Mouse (Mus musculus): ENCODE data around the gene Rybp.
A peak's percentile ranks its signal among the peaks of the same experiment; 100 is the strongest.

The Rybp gene

DNA sequence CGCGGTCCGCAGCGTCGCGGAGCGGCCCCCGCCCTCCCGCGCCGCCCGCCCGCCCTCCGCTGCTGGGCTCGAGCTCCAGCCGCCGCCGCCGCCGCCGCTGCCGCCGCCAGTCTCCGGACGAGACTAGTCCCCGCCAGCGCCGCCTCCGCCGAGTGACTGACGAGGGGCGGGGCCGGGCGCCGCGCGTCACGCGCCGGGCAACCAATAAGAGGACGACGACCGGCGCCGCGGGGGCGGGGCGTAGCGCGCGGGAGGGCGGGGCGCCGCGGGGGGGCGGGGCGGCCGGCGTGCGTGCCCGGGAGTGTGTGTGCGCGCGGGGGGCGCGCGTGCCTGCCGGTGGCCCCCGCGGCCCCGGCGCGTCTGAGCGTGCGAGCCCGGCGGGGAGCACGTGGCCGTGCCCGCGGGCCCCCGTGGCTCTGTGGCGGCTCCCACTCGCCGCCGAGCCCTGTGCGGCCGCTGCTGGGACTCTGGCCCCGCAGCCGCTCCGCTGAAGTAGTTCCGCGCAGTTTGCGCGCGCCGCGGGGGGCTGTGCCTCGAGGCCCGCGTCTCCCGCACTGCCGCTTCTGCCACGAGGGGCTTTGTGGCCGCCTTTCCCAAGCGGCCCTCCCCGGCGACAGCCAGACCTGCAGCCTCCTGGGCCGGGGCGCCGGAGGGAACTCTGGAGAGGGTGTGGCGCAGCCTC lies at the start of gene Rybp:
Gene Rybp, minus strand, starts transcription at position 152 of the 682 bp plus-strand sequence.
- peak; percentile 91 to 93 for DNase-seq

DNA sequence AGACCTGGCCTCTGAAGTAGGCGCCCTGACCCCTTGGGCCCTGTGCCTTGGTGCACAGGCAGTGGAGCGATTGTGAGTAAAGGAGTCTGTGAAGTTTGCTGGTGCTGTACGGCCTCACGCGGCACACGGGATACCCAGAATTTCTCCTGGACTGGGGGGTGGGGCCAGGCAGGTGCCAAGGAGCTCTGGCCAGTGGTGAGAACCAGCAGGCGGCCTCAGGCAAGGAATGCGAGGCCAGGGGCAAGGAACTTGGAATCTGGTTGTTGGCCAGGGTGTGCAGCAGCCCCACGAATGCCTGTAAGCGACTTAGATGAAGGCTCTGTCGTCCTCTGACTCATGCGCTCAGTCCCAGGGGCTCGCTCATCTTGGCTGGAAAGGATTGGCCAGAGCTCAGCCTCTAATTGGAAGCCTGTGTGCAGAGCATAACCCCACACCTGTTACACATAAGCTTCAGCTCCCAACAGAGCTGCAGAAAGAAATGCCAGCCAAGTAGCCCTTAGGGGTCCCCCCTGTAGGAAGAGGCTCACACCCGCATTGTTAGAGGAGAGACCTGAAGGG lies 49.4 kb upstream of the Rybp start:
- DNase-seq, result peak in 1 of 2 experiments; percentile 7

- DNase-seq, result no peak
Observed at GRCm38 (mm10) chr6:100335506-100336144, 48.3 kb upstream of the Rybp start.

- DNase-seq, result no peak
Observed at GRCm38 (mm10) chr6:100333745-100334144, 46.5 kb upstream of the Rybp start.

DNA sequence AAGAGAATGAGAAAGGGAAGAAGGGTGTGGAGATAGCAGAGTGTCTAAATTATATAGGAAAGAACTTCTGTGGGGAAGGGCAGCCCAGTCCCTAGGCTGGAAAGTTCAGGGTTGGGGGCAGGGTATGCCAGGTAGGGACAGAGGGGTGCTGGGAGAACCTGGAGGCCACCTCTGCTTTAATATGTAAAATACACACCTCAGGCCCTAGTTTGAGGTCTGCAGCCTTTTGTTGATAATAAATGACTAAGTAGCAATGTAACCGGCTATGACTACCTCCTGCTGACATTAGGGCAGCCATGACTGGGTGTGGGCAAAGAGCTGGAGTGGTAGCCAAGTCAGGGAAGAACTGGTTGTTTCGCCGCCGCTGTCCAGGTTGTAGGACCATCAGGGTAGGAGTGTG lies 45.2 kb upstream of the Rybp start:
- DNase-seq, result no peak

DNA sequence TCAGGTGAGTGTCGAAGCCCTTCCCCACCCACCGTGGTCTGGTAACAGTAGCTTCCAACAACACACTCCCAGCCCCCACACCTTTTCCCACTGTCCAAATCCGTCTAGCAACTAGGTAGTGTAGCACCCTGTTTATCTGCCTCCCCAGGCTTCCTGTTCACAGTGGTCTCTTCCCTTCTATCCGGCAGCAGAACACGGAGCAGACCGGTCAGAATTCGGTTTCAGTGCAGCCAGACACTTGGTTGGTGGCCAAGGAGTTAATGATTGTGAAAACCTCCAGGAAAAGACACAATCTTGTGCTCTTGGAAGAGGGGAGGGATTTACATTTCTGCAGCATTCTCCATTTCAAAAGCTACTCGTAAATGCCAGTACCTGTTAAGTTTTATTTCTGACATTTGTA lies 44.3 kb upstream of the Rybp start:
- peak; percentile 51 to 58 for DNase-seq

DNA sequence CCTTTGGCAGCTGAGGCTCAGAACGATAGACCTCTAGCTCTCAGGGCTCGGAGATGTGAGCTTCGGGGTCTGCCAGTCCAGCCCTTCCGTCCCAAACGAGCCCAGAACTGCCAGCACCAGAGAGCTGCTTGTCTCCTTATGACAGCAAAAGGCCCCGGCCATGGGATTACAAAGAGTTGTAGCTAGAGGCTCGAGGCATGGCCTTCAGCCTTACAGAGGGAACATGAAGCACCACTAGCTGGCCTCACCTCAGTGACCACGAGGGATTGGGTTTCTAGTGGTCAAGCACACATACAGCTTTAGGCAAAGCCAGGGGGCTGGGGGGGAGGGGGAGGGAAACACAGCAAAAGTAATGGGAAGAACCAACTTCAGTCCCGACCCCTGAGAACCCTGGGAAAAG lies 43.8 kb upstream of the Rybp start:
- no peak for DNase-seq

DNA sequence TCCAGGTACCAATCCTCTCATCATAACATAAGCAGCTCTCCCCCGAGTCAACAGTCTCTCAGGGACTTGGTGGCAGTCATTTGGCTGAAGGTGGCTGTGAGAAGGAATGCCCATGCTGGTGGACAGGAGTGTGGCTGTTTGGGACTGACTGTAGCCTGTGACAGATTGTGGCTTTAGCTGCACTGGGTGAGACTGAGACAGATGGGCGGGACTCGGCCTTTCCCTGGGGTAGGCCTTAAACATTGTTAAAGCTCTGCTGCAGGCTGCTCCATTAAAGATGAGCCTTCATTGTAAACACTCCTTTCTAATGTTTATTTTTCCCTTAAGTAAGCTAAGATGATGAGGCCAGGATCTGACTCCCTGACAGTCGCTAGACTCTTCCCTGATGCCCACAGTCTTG lies 42.3 kb upstream of the Rybp start:
- DNase-seq, result no peak

DNA sequence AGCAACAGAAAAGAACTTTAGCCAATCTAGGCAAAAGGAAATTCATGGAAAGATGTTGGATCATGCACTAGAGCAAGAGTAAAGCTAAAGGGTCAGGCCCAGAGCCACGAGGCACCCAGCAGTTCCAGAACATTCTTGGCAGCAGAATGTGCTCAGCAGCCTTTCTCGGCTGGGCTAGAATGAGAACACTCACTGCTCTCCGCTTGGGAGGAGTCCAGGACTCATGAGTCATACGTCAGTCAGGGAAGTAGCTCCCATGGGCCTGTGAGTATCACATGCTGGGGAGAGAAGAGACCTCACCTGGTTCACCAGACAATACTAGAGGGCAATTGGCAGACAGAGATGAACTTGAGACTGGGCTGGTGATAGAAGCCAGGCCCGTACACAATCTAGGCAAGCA lies 39.8 kb upstream of the Rybp start:
- peak; percentile 64 to 67 for DNase-seq

- DNase-seq, result peak; percentile 9 to 31
Observed at GRCm38 (mm10) chr6:100323756-100324430, 36.6 kb upstream of the Rybp start.

DNA sequence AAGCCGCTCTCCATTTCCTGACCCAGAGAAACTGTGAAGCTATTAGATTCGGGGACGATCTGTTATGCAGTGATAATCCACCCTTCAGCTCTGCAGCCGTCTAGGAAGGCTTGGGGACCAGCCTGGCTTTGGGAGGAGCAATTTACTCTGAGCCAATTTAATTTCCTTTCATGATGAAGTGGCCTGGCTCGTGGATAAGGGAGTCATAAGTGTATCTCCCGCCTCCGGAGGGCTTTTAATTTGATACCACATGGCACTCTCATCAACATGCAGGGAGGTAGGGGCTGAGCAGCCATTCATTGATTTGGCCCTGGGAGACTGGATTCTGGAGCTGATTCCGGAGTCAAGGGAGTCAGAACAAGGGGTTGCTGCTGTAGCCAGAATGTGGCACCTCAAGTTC lies 35.3 kb upstream of the Rybp start:
- no peak for DNase-seq

DNA sequence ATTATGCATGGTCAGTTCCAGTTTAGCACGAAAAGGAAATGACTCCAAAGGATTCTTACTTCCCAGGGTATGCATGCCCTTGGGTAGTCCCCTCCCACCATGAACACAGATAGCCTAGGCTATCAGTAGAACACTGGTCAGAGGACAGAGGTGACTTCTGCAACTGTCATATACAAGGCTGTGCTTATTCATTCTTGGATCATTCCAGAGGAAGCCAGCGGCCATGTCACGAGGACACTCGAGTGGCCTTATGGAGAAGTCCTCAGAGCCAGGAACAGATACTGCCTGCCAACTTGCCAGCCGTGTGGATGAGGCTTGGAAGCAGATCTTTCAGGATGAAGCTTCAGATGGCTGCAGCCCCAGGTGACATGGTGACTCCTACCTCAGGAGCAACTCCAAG lies 34.9 kb upstream of the Rybp start:
- DNase-seq, result no peak

- DNase-seq, result no peak
Observed at GRCm38 (mm10) chr6:100314201-100314600, 26.9 kb upstream of the Rybp start.

DNA sequence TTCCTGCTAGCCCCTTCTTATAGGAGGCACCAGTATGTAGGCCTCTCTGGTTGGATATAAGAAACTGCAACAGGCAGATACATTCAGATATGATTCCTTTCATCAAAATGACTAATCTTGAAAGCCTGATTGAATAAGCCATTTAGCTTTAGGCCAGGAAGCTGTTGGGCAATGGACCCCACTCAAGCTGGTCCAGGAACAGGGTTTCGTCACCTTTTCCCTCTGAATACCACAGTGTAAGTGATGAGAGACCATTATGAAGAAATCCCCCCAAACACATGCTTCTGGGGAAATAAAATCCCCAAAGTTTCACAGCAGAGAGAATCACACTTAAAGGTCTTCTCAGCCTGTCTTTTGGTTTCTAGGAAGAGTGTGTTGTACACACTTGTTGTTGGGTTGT lies 23.9 kb upstream of the Rybp start:
- DNase-seq, result no peak

GRCm38 (mm10) chr6:100304831-100305230 lies 17.5 kb upstream of the Rybp start:
- no peak for DNase-seq

DNA sequence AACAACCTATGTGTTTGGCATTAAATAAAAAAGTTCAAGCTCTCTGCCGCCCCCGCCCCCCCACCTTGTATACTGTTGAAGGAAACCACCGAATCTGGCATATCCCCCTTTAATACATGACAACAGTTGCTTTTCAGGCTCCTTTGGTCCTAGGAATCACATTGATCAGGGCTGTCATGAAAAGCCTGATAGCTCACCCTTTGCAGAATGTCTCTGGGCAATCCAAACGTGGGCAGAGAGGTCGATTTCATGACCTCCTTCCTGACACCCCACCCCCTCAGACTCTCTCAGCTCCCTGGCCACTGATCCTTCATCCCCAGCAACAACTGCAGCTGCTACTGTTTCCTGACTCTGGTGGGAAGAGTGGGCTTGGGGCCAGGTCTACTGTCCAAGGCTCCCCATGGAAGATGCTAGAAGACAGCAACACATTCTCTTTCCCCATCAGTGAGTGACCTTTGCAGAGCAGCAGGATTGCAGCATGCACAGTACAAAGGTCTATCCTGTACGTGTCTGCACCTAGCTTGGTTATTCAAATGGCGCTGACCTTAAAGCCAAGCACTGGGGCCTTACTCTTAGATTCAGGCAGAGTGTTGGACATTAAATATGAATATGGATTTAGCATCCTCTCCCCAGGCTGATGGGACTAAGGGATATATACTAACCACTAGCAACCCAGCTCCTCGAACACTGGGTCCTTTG lies 14.3 kb upstream of the Rybp start:
- no peak for DNase-seq

DNA sequence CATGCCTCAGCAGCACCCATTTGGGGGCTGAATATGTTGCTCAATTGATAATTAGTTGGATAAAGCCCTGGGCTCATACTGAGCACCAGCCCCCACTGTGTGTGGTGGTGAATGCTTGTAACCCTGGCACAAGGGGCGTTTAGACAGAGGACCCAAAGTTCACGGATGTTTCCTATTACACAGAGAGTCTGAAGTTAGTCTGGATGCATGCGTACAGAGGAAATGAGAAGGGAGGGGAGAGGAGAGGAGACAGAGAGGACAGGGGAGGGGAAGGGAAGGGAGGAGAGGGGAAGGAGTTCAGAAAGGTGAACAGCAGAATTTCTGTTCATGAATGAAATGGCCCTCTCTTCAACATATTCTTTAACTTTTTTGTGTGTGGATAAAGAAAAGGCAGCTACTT lies 13.5 kb upstream of the Rybp start:
- DNase-seq, result no peak

- DNase-seq, result peak in 1 of 2 experiments; percentile 16
Observed at GRCm38 (mm10) chr6:100298945-100299344, 11.7 kb upstream of the Rybp start.

GRCm38 (mm10) chr6:100297536-100297935 lies 10.3 kb upstream of the Rybp start:
- DNase-seq, result no peak

DNA sequence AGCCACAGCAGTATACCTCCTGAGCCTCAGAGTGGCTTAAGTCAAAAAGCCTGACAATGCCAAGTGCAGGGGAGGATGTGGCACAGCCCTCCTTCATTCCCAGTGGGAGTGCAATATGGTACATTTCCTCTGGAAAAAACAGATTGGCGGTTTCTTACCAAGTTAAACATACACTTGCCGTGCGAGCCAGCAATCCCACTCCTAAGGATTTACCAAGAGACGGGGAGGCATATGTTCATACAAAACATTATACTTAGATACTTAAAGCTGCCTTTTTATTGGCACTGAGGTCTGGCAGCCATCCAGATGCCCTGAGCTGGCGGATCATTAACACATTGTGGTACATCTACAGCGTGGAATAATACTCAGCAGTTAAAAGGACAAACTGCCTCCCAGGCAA lies 5.1 kb upstream of the Rybp start:
- no peak for DNase-seq

GRCm38 (mm10) chr6:100289058-100289457 lies 1.8 kb upstream of the Rybp start:
- no peak for DNase-seq

DNA sequence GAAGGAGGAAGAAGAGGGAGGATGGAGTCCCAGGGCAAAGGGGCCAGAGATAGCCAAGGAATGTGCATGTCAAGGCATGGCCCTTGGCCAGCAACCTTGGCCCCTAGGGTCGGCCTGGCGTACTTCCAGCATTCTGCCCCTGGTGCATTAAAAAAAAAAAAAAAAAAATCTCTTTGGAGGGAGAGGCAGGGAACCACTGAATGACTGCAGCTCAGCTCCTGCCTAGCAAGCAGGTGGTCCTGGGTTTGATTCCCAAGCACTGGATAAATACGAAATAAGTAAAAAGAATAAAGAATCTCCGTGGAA lies 1.4 kb upstream of the Rybp start:
- peak in 1 of 2 experiments; percentile 13 for DNase-seq

DNA sequence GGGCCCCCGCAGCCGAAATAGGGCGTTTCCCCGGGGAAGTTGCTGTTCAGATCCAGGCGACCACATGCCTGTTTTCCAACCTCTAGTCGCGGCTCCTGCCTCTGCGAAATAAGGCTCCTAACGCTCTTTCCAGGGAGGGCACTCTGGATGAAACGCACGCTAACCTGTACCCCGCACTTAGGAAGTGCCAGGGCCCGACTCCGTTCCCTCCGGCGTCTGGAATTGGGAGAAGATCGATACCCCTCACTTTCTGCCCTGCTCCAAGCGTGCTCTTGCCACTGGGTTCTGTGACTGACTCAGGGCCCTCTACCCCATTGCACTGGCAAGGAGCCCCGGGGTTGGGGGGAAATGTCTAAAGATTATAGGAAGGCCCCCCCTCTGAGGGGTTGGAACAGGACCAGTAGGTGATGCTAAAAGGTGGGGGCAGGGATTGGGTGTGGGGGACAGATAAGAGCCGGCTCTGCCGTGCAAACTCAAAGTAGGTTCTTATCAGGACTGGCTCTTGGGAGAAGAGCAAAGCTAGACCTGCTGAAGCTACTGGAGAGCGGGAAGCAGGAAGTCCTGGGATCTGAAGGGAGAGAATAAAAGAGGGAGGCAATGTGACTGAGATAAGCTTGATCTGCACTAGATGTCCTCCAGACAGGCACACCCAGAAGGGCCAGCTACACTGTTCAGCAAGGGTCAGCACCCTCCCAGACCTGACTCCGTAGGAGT lies 888 bp upstream of the Rybp start:
- DNase-seq, result peak; percentile 13 to 31
